Mouse (Mus musculus): ENCODE data around the gene Ints7. TPM values are rescaled to one million over a fixed set of nuclear protein-coding genes. Genes with fewer than 3 reads are reported as not detected.

Gene Ints7
- total and polyA plus RNA-seq, 3 experiments = 20.7 to 47.1 (median 25.9) TPM

DNA sequence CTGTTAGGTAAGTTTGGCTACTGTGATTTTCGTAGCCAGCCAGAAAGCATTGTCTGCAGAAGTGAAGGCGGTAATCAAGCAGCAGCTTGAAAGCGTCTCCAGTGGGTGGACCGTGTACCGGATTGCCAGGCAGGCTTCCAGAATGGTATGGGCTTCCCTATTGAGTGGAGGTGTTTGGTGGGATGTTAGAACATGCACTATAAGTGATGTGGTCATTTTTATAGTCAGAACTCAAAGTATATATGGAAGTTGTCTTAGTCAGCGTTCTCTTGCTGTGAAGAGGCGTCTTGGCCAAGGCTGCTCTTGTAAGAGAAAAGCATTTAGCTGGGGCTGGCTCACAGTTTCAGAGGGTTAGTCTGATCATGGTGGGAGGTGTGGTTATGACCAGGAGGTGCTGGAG is 34.9 kb downstream of the Ints7 start:
- DNase-seq (ENCODE audit: low spot score) (no peak), ATAC-seq (ENCODE audit: extremely low read depth, insufficient number of reproducible peaks, low FRiP score, poor library complexity, severe bottlenecking) (no peak)
- H3K4me1 ChIP-seq (ENCODE audit: insufficient read depth, low read depth, low read length) = peaks cover 3% of the 10 kb centered on the region; the same call in 1 of the 2 replicates
- H3K9me3 ChIP-seq (replicated peaks) = no peaks in the 10 kb centered on the region
- H3K36me3 ChIP-seq (replicated peaks) = peaks cover 98% of the 10 kb centered on the region
- TF ChIP-seq CTCF (IDR thresholded peaks at IDR 0.05; ENCODE audit: low read depth, low read length) = no peak
- no peak for TF ChIP-seq POLR2AphosphoS5 (IDR thresholded peaks at IDR 0.05; ENCODE audit: insufficient replicate concordance, low read depth, low read length)
- TF ChIP-seq GATA2 (IDR thresholded peaks at IDR 0.05; ENCODE audit: borderline replicate concordance, low read depth, low read length) = no peak
- no peak for TF ChIP-seq TAL1 (conservative IDR thresholded peaks at IDR 0.05; ENCODE audit: low read depth, low read length)
- TF ChIP-seq GATA1 (IDR thresholded peaks at IDR 0.05; ENCODE audit: borderline replicate concordance, low read length) = no peak
- H3K4me3 ChIP-seq (ENCODE audit: low read depth, low read length) = no peak overlapping the region
- H3K27me3 ChIP-seq (ENCODE audit: insufficient read depth, low read length) = no peaks in the 10 kb centered on the region

DNA sequence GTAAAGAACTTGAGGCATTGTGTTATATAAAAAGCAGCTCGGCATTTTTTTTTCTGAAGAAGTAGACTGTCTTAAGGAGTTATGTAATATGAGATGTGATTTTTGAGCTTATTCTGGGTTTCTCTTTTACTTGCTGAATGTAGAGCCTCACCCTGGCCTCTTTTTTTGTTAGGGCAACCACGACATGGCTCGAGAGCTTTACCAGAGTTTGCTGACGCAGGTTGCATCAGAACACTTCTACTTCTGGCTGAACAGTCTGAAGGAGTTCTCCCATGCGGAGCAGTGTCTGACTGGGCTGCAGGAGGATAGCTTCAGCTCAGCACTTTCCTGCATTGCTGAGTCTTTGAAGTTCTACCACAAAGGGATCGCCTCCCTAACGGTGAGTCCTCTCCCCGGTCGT is 36.2 kb downstream of the Ints7 start:
- no peak for ATAC-seq (ENCODE audit: extremely low read depth, insufficient number of reproducible peaks, low FRiP score, poor library complexity, severe bottlenecking)
- no peak for TF ChIP-seq POLR2AphosphoS5 (IDR thresholded peaks at IDR 0.05; ENCODE audit: insufficient replicate concordance, low read depth, low read length)
- TF ChIP-seq GATA1 (IDR thresholded peaks at IDR 0.05; ENCODE audit: borderline replicate concordance, low read length) = no peak
- TF ChIP-seq TAL1 (conservative IDR thresholded peaks at IDR 0.05; ENCODE audit: low read depth, low read length) = no peak
- TF ChIP-seq CTCF (IDR thresholded peaks at IDR 0.05; ENCODE audit: low read depth, low read length) = no peak
- TF ChIP-seq GATA2 (IDR thresholded peaks at IDR 0.05; ENCODE audit: borderline replicate concordance, low read depth, low read length) = no peak
- Histone ChIP-seq H3K27me3 (ENCODE audit: insufficient read depth, low read length) (no peaks in the 10 kb centered on the region), H3K9me3 (replicated peaks) (no peaks in the 10 kb centered on the region), H3K4me3 (ENCODE audit: low read depth, low read length) (no peak overlapping the region), H3K36me3 (replicated peaks) (peaks cover 98% of the 10 kb centered on the region), H3K4me1 (ENCODE audit: insufficient read depth, low read depth, low read length) (no peaks in the 10 kb centered on the region)
- DNase-seq (ENCODE audit: low spot score) = no peak

DNA sequence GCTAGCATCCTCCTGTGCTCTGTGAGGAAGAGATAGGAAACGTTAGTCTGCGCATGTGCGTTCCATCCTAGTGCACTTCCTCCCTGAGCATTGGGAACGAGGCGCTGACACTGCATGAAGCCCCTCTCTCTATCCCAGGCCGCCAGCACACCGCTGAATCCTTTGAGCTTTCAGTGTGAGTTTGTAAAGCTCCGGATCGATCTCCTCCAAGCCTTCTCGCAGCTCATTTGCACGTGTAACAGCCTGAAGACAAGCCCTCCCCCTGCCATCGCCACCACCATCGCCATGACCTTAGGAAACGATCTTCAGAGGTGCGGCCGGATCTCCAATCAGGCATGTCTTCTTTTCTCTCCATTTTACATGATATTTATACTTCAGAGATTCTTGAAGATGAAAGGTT is 37.4 kb downstream of the Ints7 start:
- Histone ChIP-seq H3K4me3 (ENCODE audit: low read depth, low read length) (no peak overlapping the region), H3K27me3 (ENCODE audit: insufficient read depth, low read length) (no peaks in the 10 kb centered on the region), H3K9me3 (replicated peaks) (no peaks in the 10 kb centered on the region), H3K4me1 (ENCODE audit: insufficient read depth, low read depth, low read length) (no peaks in the 10 kb centered on the region), H3K36me3 (replicated peaks) (peaks cover 98% of the 10 kb centered on the region)
- ATAC-seq (ENCODE audit: extremely low read depth, insufficient number of reproducible peaks, low FRiP score, poor library complexity, severe bottlenecking) = no peak
- DNase-seq (ENCODE audit: low spot score) = no peak
- TF ChIP-seq POLR2AphosphoS5 (IDR thresholded peaks at IDR 0.05; ENCODE audit: insufficient replicate concordance, low read depth, low read length) (no peak), TAL1 (conservative IDR thresholded peaks at IDR 0.05; ENCODE audit: low read depth, low read length) (no peak), CTCF (IDR thresholded peaks at IDR 0.05; ENCODE audit: low read depth, low read length) (no peak), GATA2 (IDR thresholded peaks at IDR 0.05; ENCODE audit: borderline replicate concordance, low read depth, low read length) (no peak), GATA1 (IDR thresholded peaks at IDR 0.05; ENCODE audit: borderline replicate concordance, low read length) (no peak)

DNA sequence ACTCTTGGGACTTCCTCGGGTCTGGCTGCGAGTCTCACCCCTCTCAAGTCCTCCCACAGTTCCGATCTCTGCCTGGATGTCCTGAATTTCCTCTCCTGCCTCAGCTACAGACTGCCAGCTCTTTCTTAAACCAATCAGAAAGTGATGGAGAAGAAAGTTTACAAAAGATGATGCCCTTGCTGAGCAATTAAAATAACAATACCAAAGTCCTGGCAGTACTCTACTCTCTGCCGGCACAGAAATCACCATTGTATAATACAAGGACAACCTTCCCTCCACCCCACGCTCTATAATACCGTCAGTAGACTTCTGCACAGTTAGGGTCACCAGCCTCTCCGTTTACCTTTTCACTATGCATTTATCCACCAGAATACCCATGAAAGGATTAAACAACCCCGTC is 40.8 kb downstream of the Ints7 start:
- Histone ChIP-seq H3K9me3 (replicated peaks) (no peaks in the 10 kb centered on the region), H3K4me1 (ENCODE audit: insufficient read depth, low read depth, low read length) (no peaks in the 10 kb centered on the region), H3K27me3 (ENCODE audit: insufficient read depth, low read length) (no peaks in the 10 kb centered on the region), H3K4me3 (ENCODE audit: low read depth, low read length) (no peak overlapping the region), H3K36me3 (replicated peaks) (peaks cover 99% of the 10 kb centered on the region)
- no peak for ATAC-seq (ENCODE audit: extremely low read depth, insufficient number of reproducible peaks, low FRiP score, poor library complexity, severe bottlenecking)
- no peak for DNase-seq (ENCODE audit: low spot score)
- TF ChIP-seq GATA1 (IDR thresholded peaks at IDR 0.05; ENCODE audit: borderline replicate concordance, low read length) (no peak), POLR2AphosphoS5 (IDR thresholded peaks at IDR 0.05; ENCODE audit: insufficient replicate concordance, low read depth, low read length) (no peak), CTCF (IDR thresholded peaks at IDR 0.05; ENCODE audit: low read depth, low read length) (no peak), GATA2 (IDR thresholded peaks at IDR 0.05; ENCODE audit: borderline replicate concordance, low read depth, low read length) (no peak), TAL1 (conservative IDR thresholded peaks at IDR 0.05; ENCODE audit: low read depth, low read length) (no peak)

DNA sequence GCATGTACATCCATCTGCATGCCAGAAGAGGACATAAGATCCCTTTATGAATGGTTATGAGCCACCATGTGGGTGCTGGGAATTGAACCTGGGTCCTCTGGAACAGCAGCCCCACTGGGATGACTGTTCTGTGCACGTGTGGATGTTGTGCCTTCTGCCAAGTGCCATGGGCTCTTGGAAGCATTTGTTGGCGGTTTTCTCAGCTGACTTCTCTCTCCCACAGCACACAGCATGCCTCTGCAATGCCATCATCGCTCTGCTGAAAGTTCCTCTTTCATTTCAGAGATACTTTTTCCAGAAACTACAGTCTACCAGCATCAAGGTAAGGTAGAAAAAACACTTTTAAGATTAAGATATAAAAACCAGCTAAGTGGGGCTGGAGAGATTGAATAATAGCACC is 42.2 kb downstream of the Ints7 start:
- Histone ChIP-seq H3K4me1 (ENCODE audit: insufficient read depth, low read depth, low read length) (no peaks in the 10 kb centered on the region), H3K27me3 (ENCODE audit: insufficient read depth, low read length) (no peaks in the 10 kb centered on the region), H3K4me3 (ENCODE audit: low read depth, low read length) (no peak overlapping the region), H3K9me3 (replicated peaks) (no peaks in the 10 kb centered on the region), H3K36me3 (replicated peaks) (peaks cover 99% of the 10 kb centered on the region)
- TF ChIP-seq CTCF (IDR thresholded peaks at IDR 0.05; ENCODE audit: low read depth, low read length) = no peak
- TF ChIP-seq GATA2 (IDR thresholded peaks at IDR 0.05; ENCODE audit: borderline replicate concordance, low read depth, low read length) = no peak
- no peak for TF ChIP-seq TAL1 (conservative IDR thresholded peaks at IDR 0.05; ENCODE audit: low read depth, low read length)
- no peak for TF ChIP-seq POLR2AphosphoS5 (IDR thresholded peaks at IDR 0.05; ENCODE audit: insufficient replicate concordance, low read depth, low read length)
- no peak for TF ChIP-seq GATA1 (IDR thresholded peaks at IDR 0.05; ENCODE audit: borderline replicate concordance, low read length)
- no peak for DNase-seq (ENCODE audit: low spot score)
- no peak for ATAC-seq (ENCODE audit: extremely low read depth, insufficient number of reproducible peaks, low FRiP score, poor library complexity, severe bottlenecking)

DNA sequence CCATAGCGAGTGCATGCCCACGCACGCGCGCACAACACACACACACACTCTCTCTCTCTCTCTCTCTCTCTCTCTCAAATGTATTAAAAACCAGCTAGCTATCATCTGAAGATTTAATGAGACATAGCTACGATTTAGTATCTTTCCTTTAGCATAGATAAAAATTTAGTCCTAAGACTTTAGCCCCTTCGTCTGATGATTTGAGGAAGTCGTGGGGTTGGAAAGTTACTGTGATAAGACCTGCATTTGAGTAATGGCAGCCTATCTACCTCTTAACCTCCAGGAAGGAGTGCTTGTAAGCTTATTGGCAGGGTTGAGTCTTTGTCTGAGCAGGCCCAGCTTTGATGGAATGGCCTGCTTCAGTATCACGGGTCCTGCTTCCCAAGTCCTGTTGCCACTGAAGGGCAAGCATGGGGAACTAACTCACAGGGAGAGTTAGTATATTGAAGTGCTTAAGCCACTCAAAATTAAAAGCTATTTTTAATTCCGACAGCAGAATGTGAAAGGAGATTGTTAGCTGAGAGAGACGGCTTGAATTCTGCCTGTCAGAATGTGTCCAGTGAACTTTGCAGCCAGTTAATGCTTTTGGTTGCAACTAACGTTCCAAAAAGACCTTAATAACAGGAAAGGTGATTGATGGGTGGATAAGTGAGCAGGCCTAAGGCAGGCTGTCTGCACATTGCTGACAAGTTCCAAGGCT is 42.8 kb downstream of the Ints7 start:
- Histone ChIP-seq H3K36me3 (replicated peaks) (peaks cover 98% of the 10 kb centered on the region), H3K4me1 (ENCODE audit: insufficient read depth, low read depth, low read length) (no peaks in the 10 kb centered on the region), H3K4me3 (ENCODE audit: low read depth, low read length) (no peak overlapping the region), H3K9me3 (replicated peaks) (no peaks in the 10 kb centered on the region), H3K27me3 (ENCODE audit: insufficient read depth, low read length) (no peaks in the 10 kb centered on the region)
- ATAC-seq (ENCODE audit: extremely low read depth, insufficient number of reproducible peaks, low FRiP score, poor library complexity, severe bottlenecking) (no peak), DNase-seq (ENCODE audit: low spot score) (no peak)
- TF ChIP-seq GATA2 (IDR thresholded peaks at IDR 0.05; ENCODE audit: borderline replicate concordance, low read depth, low read length) (no peak), TAL1 (conservative IDR thresholded peaks at IDR 0.05; ENCODE audit: low read depth, low read length) (no peak), CTCF (IDR thresholded peaks at IDR 0.05; ENCODE audit: low read depth, low read length) (no peak), POLR2AphosphoS5 (IDR thresholded peaks at IDR 0.05; ENCODE audit: insufficient replicate concordance, low read depth, low read length) (no peak), GATA1 (IDR thresholded peaks at IDR 0.05; ENCODE audit: borderline replicate concordance, low read length) (no peak)

Measured in G1E (cell line).